Mouse (Mus musculus): ENCODE data around the gene AL732309.1.
A peak's percentile ranks its signal among the peaks of the same experiment; 100 is the strongest.

The AL732309.1 gene

GRCm38 (mm10) chr2:25240310-25240709 is 6.4 kb downstream of the AL732309.1 start:
- DNase-seq (ENCODE audit: low read depth, low spot score), result no peak

- DNase-seq (ENCODE audit: low read depth, low spot score), result no peak
Observed at GRCm38 (mm10) chr2:25239766-25240165, 6.9 kb downstream of the AL732309.1 start.

GRCm38 (mm10) chr2:25238106-25238505 is 8.6 kb downstream of the AL732309.1 start:
- no peak for DNase-seq (ENCODE audit: low read depth, low spot score)

- no peak for DNase-seq (ENCODE audit: low read depth, low spot score)
Observed at GRCm38 (mm10) chr2:25237522-25237921, 9.1 kb downstream of the AL732309.1 start.

- DNase-seq (ENCODE audit: low read depth, low spot score), result no peak
Observed at GRCm38 (mm10) chr2:25236614-25237013, 10.0 kb downstream of the AL732309.1 start, which contains the start of gene Rnf224. Gene Rnf224 (minus strand): TSS chr2:25236787.

- no peak for DNase-seq (ENCODE audit: low read depth, low spot score)
Observed at GRCm38 (mm10) chr2:25234551-25235220, 12.0 kb downstream of the AL732309.1 start.

GRCm38 (mm10) chr2:25234050-25234449 is 12.6 kb downstream of the AL732309.1 start, which contains the start of gene Slc34a3:
Gene Slc34a3 (minus strand): TSS chr2:25234364.
- no peak for DNase-seq (ENCODE audit: low read depth, low spot score)

- no peak for DNase-seq (ENCODE audit: low read depth, low spot score)
Observed at GRCm38 (mm10) chr2:25233421-25233820, 13.2 kb downstream of the AL732309.1 start.

GRCm38 (mm10) chr2:25231038-25231437 is 15.6 kb downstream of the AL732309.1 start:
- no peak for DNase-seq (ENCODE audit: low read depth, low spot score)

- DNase-seq (ENCODE audit: low read depth, low spot score), result no peak
Observed at GRCm38 (mm10) chr2:25230581-25230980, 16.1 kb downstream of the AL732309.1 start.

- no peak for DNase-seq (ENCODE audit: low read depth, low spot score)
Observed at GRCm38 (mm10) chr2:25229582-25229981, 17.1 kb downstream of the AL732309.1 start.

GRCm38 (mm10) chr2:25228995-25229530 is 17.6 kb downstream of the AL732309.1 start:
- DNase-seq (ENCODE audit: low read depth, low spot score), result no peak

GRCm38 (mm10) chr2:25228431-25228889 is 18.2 kb downstream of the AL732309.1 start:
- DNase-seq (ENCODE audit: low read depth, low spot score), result peak; percentile 60

GRCm38 (mm10) chr2:25227406-25227805 is 19.3 kb downstream of the AL732309.1 start:
- no peak for DNase-seq (ENCODE audit: low read depth, low spot score)

- DNase-seq (ENCODE audit: low read depth, low spot score), result no peak
Observed at GRCm38 (mm10) chr2:25226864-25227263, 19.8 kb downstream of the AL732309.1 start.

GRCm38 (mm10) chr2:25225811-25226379 is 20.8 kb downstream of the AL732309.1 start:
- no peak for DNase-seq (ENCODE audit: low read depth, low spot score)

GRCm38 (mm10) chr2:25224766-25225752 is 21.6 kb downstream of the AL732309.1 start:
- peak; percentile 99 for DNase-seq (ENCODE audit: low read depth, low spot score)

- DNase-seq (ENCODE audit: low read depth, low spot score), result no peak
Observed at GRCm38 (mm10) chr2:25224492-25224765, 22.2 kb downstream of the AL732309.1 start, which contains the start of gene Tubb4b. Gene Tubb4b (minus strand): TSS chr2:25224702.

- DNase-seq (ENCODE audit: low read depth, low spot score), result no peak
Observed at GRCm38 (mm10) chr2:25223681-25224491, 22.8 kb downstream of the AL732309.1 start.

- no peak for DNase-seq (ENCODE audit: low read depth, low spot score)
Observed at GRCm38 (mm10) chr2:25221331-25221772, 25.3 kb downstream of the AL732309.1 start.

GRCm38 (mm10) chr2:25218445-25218844 is 28.2 kb downstream of the AL732309.1 start, which contains the start of gene Fam166a:
Gene Fam166a (plus strand): TSS chr2:25218745.
- no peak for DNase-seq (ENCODE audit: low read depth, low spot score)

All from brain, embryonic 18.5 days (tissue).